Mouse (Mus musculus): ENCODE data around the gene Fam124a. TPM values are rescaled to one million over a fixed set of nuclear protein-coding genes. Genes with fewer than 3 reads are reported as not detected.
"Not testable (repeated sequence)": the region's sequence is repeated elsewhere in the genome, so short reads cannot be mapped to it uniquely, and the experiment has no call there.

The Fam124a gene
- not detected in 3 replicates for total RNA-seq (2017)

- no peak for ATAC-seq (replicated peaks; ENCODE audit: insufficient number of reproducible peaks, low FRiP score, low TSS enrichment, poor library complexity, severe bottlenecking)
Observed at GRCm38 (mm10) chr14:62555309-62555829, at the start of gene Fam124a. TSS of gene Fam124a (plus strand) at chr14:62555737.

GRCm38 (mm10) chr14:62506261-62506660 is 49.3 kb upstream of the Fam124a start:
- ATAC-seq (replicated peaks; ENCODE audit: insufficient number of reproducible peaks, low FRiP score, low TSS enrichment, poor library complexity, severe bottlenecking) = no peak

- ATAC-seq (replicated peaks; ENCODE audit: insufficient number of reproducible peaks, low FRiP score, low TSS enrichment, poor library complexity, severe bottlenecking) = no peak
Observed at GRCm38 (mm10) chr14:62509350-62509749, 46.2 kb upstream of the Fam124a start.

GRCm38 (mm10) chr14:62512845-62513244 is 42.7 kb upstream of the Fam124a start:
- ATAC-seq (replicated peaks; ENCODE audit: insufficient number of reproducible peaks, low FRiP score, low TSS enrichment, poor library complexity, severe bottlenecking) = no peak

- ATAC-seq (replicated peaks; ENCODE audit: insufficient number of reproducible peaks, low FRiP score, low TSS enrichment, poor library complexity, severe bottlenecking) = no peak
Observed at GRCm38 (mm10) chr14:62530951-62531350, 24.6 kb upstream of the Fam124a start.

- ATAC-seq (replicated peaks; ENCODE audit: insufficient number of reproducible peaks, low FRiP score, low TSS enrichment, poor library complexity, severe bottlenecking) = no peak
Observed at GRCm38 (mm10) chr14:62536127-62536526, 19.4 kb upstream of the Fam124a start.

GRCm38 (mm10) chr14:62536988-62537387 is 18.5 kb upstream of the Fam124a start:
- ATAC-seq (replicated peaks; ENCODE audit: insufficient number of reproducible peaks, low FRiP score, low TSS enrichment, poor library complexity, severe bottlenecking) = no peak

GRCm38 (mm10) chr14:62539834-62540233 is 15.7 kb upstream of the Fam124a start:
- ATAC-seq (replicated peaks; ENCODE audit: insufficient number of reproducible peaks, low FRiP score, low TSS enrichment, poor library complexity, severe bottlenecking) = no peak

GRCm38 (mm10) chr14:62541751-62542150 is 13.8 kb upstream of the Fam124a start:
- ATAC-seq (replicated peaks; ENCODE audit: insufficient number of reproducible peaks, low FRiP score, low TSS enrichment, poor library complexity, severe bottlenecking) = no peak

GRCm38 (mm10) chr14:62546296-62546695 is 9.2 kb upstream of the Fam124a start:
- ATAC-seq (replicated peaks; ENCODE audit: insufficient number of reproducible peaks, low FRiP score, low TSS enrichment, poor library complexity, severe bottlenecking) = no peak

GRCm38 (mm10) chr14:62546746-62547145 is 8.8 kb upstream of the Fam124a start:
- no peak for ATAC-seq (replicated peaks; ENCODE audit: insufficient number of reproducible peaks, low FRiP score, low TSS enrichment, poor library complexity, severe bottlenecking)

- no peak for ATAC-seq (replicated peaks; ENCODE audit: insufficient number of reproducible peaks, low FRiP score, low TSS enrichment, poor library complexity, severe bottlenecking)
Observed at GRCm38 (mm10) chr14:62550121-62550520, 5.4 kb upstream of the Fam124a start.

GRCm38 (mm10) chr14:62552771-62553170 is 2.8 kb upstream of the Fam124a start:
- ATAC-seq (replicated peaks; ENCODE audit: insufficient number of reproducible peaks, low FRiP score, low TSS enrichment, poor library complexity, severe bottlenecking) = no peak

GRCm38 (mm10) chr14:62553786-62554185 is 1.8 kb upstream of the Fam124a start:
- ATAC-seq (replicated peaks; ENCODE audit: insufficient number of reproducible peaks, low FRiP score, low TSS enrichment, poor library complexity, severe bottlenecking) = no peak

GRCm38 (mm10) chr14:62555840-62556810 is 588 bp downstream of the Fam124a start:
- ATAC-seq (replicated peaks; ENCODE audit: insufficient number of reproducible peaks, low FRiP score, low TSS enrichment, poor library complexity, severe bottlenecking) = no peak

GRCm38 (mm10) chr14:62557111-62557510 is 1.6 kb downstream of the Fam124a start:
- no peak for ATAC-seq (replicated peaks; ENCODE audit: insufficient number of reproducible peaks, low FRiP score, low TSS enrichment, poor library complexity, severe bottlenecking)

GRCm38 (mm10) chr14:62561875-62562748 is 6.6 kb downstream of the Fam124a start:
- no peak for ATAC-seq (replicated peaks; ENCODE audit: insufficient number of reproducible peaks, low FRiP score, low TSS enrichment, poor library complexity, severe bottlenecking)

- no peak for ATAC-seq (replicated peaks; ENCODE audit: insufficient number of reproducible peaks, low FRiP score, low TSS enrichment, poor library complexity, severe bottlenecking)
Observed at GRCm38 (mm10) chr14:62563679-62564078, 8.1 kb downstream of the Fam124a start.

- ATAC-seq (replicated peaks; ENCODE audit: insufficient number of reproducible peaks, low FRiP score, low TSS enrichment, poor library complexity, severe bottlenecking) = not testable (repeated sequence)
Observed at GRCm38 (mm10) chr14:62566821-62567220, 11.3 kb downstream of the Fam124a start, which contains the start of gene Gm4131. TSS of gene Gm4131 (minus strand) at chr14:62566921.

Measured in monocyte, adult 5-6 weeks (primary cell).